Mouse (Mus musculus) forebrain, postnatal 0 days (tissue): Measurements from ENCODE around the gene Stam. TPM values are rescaled to one million over a fixed set of nuclear protein-coding genes. Genes with fewer than 3 reads are reported as not detected.
"Not testable (repeated sequence)": the region's sequence is repeated elsewhere in the genome, so short reads cannot be mapped to it uniquely, and the experiment has no call there.

Source experiments
- ATAC-seq: fragments of 200-750 bp; cut with Nextera tagmentation; 2 replicates; pipeline ENCODE4 v1.8.0; 2017; ENCODE audit warnings: mild to moderate bottlenecking, moderate library complexity
- DNase-seq: peaks from one replicate; pipeline ENCODE4 v3.0.0-alpha.2; 2015
- H3K27ac ChIP-seq: fragments of 300-500 bp; sonication (generic); 2 replicates; pipeline ENCODE4 v1.5.1; 2014; ENCODE audit warnings: low read depth, mild to moderate bottlenecking, antibody characterized with exemption, low read length, moderate library complexity, mixed read lengths
- H3K27me3 ChIP-seq: fragments of 300-500 bp; sonication (generic); 2 replicates; pipeline ENCODE4 v1.6.1; 2014; ENCODE audit warnings: mild to moderate bottlenecking, low read length, mixed read lengths; ENCODE audit not compliant: insufficient read depth
- H3K36me3 ChIP-seq: fragments of 300-500 bp; sonication (generic); 2 replicates; pipeline ENCODE4 v1.6.1; 2014; ENCODE audit warnings: mild to moderate bottlenecking, moderate library complexity; ENCODE audit not compliant: insufficient read depth
- H3K4me1 ChIP-seq: fragments of 300-500 bp; sonication (generic); 2 replicates; pipeline ENCODE4 v1.6.1; 2014; ENCODE audit warnings: antibody characterized with exemption; ENCODE audit not compliant: insufficient read depth
- H3K4me2 ChIP-seq: fragments of 300-500 bp; sonication (generic); 2 replicates; pipeline ENCODE4 v1.6.1; 2014; ENCODE audit warnings: low read depth, mild to moderate bottlenecking, moderate library complexity
- H3K4me3 ChIP-seq: fragments of 300-500 bp; sonication (generic); 2 replicates; pipeline ENCODE4 v1.5.1; 2014; ENCODE audit warnings: low read depth, low read length, mixed read lengths
- H3K9ac ChIP-seq: fragments of 300-500 bp; sonication (generic); 2 replicates; pipeline ENCODE4 v1.6.1; 2014; ENCODE audit warnings: mild to moderate bottlenecking
- H3K9me3 ChIP-seq: fragments of 300-500 bp; sonication (generic); 2 replicates; pipeline ENCODE4 v1.6.1; 2016; ENCODE audit warnings: low read length
- CTCF ChIP-seq: sonication (generic); IDR thresholded peaks from 2 replicates; pipeline ENCODE4 v1.5.1; 2016; ENCODE audit warnings: antibody characterized with exemption, control low read depth, low read depth
- WGBS: fragments of 180-500 bp; shearing (Covaris S2); extraction: QIAGEN DNeasy Blood & Tissue Kit; methylation state at CpG from one replicate; pipeline ENCODE4 v1.1.7; 2014; 5-methylcytosine and 5-hydroxymethylcytosine counted together
- polyA plus RNA-seq: library from polyadenylated mRNA; unstranded; fragments of >200 nt; fragmentation: Nextera tagmentation; extraction: Ambion mirVana; gene quantifications from 2 replicates; pipeline ENCODE4 v1.2.1, GENCODE M21; 2015
- total RNA-seq: library from RNA; depleted of rRNA; stranded (reverse); fragments of >200 nt; gene quantifications from 2 replicates; pipeline ENCODE4 v1.2.3, GENCODE M21; 2014; rRNA removed

Gene Stam
- total and polyA plus RNA-seq, 2 experiments from 2014 or later, result 99.9 to 100 TPM

DNA sequence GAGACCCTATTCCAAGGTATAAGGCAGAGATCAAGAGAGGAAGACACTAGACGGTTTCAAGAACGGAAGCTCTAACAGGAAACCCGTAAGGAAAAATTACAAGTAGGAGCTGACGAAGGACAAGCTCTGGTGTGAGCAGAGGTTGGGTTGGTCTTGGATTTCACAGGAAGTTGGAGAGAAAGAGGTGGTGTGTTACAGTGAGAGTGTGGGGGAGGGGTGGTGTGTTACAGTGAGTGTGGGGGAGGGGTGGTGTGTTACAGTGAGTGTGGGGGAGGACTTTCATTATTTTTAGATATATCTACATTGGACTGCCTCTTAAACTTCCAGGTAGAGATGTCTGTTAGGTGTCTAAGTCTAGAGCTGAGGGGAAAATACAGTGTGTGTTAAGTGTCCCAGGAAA is 116.8 kb downstream of the Stam start:
- H3K27ac ChIP-seq, result no peak overlapping the region
- H3K4me3 ChIP-seq, result no peak overlapping the region
- H3K36me3 ChIP-seq, result no peaks in the 10 kb centered on the region
- no peaks in the 10 kb centered on the region for H3K4me1 ChIP-seq
- ATAC-seq, result no peak
- TF ChIP-seq CTCF, result no peak
- WGBS, result 88% methylated on average over 4 of the region's 4 CpGs
- H3K4me2 ChIP-seq, result no peak overlapping the region
- no peak overlapping the region for H3K9ac ChIP-seq
- H3K27me3 ChIP-seq, result no peaks in the 10 kb centered on the region
- no peak for DNase-seq
- no peaks in the 10 kb centered on the region for H3K9me3 ChIP-seq

DNA sequence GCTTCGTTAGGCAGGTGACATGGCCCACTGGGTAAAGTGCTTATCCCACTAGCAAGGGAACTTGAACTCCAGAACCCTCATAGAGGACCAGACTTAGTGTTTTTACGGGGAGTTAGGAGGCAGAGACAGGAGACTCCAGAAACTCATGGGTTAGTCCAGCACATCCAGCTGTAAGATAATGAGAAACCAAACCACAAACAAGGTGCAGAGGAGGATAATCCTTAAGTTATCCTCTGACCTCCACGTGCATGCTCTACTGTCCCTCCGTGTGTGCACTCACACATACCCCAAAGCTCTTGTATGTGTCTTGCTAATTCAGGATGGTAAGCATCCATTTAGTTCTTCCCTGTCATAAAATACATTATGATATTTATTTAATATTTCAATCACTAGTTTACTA is 117.7 kb downstream of the Stam start:
- DNase-seq (no peak), ATAC-seq (no peak)
- 82% methylated on average over 4 of the region's 4 CpGs for WGBS
- Histone ChIP-seq H3K4me1 (no peaks in the 10 kb centered on the region), H3K9me3 (no peaks in the 10 kb centered on the region), H3K36me3 (no peaks in the 10 kb centered on the region), H3K4me3 (no peak overlapping the region), H3K27me3 (no peaks in the 10 kb centered on the region), H3K9ac (no peak overlapping the region), H3K27ac (no peak overlapping the region), H3K4me2 (no peak overlapping the region)
- no peak for TF ChIP-seq CTCF

DNA sequence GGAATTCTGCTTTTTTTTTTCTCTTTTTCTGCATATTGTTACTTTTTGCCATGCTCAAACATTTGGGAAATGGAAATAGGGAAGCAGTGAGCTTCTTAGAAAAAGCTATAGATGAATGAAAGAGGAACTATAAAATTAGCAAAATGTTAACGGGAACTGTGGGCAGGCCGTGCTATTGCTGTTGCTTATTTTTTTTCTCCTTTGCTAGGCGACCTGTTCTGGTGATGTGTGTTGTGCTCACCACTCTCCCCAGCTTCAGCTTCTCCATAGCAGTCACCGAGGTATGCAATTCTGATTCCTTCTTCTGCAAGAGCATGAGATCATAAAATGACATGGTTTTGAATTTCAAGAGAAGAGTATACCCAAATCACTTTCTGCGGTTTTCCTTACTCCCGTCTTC is 118.1 kb downstream of the Stam start:
- DNase-seq, result no peak
- Histone ChIP-seq H3K27ac (no peak overlapping the region), H3K9me3 (no peaks in the 10 kb centered on the region), H3K4me3 (no peak overlapping the region), H3K36me3 (no peaks in the 10 kb centered on the region), H3K4me1 (no peaks in the 10 kb centered on the region), H3K9ac (no peak overlapping the region), H3K27me3 (no peaks in the 10 kb centered on the region), H3K4me2 (no peak overlapping the region)
- 87% methylated on average over 6 of the region's 6 CpGs for WGBS
- TF ChIP-seq CTCF, result no peak
- no peak for ATAC-seq

DNA sequence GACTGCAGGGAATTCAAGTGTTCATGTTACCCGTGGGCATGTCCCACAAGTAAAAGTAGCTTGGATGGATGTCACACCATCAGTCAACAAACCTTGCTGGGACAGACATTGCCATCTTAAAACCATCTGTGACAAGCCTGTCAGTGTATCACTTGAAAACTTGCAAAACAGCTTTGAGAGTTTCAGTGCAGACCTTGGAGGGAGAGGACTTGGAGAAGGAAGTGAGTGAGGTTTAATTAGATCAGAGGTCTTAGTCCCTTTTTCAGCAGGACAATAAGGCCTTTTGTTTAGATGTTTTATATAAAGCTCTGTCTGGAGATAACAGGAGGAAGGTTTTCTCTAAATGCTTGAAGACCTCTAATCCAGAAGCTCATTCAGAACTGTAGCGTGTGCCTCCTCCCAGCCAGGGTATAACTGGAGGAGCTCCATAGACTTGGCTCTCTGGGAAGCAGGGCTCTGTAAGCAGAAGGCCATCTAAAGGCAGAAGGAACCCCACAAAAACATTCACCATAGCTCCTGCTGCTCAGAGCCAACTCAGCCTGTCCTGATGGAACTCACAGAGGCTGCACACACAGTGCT is 124.5 kb downstream of the Stam start:
- peak; percentile 64; the same call in 1 of the 2 replicates for ATAC-seq
- not testable (repeated sequence) for H3K9ac ChIP-seq, H3K27ac ChIP-seq, H3K36me3 ChIP-seq, DNase-seq, H3K4me1 ChIP-seq, H3K4me3 ChIP-seq, H3K4me2 ChIP-seq, H3K27me3 ChIP-seq, H3K9me3 ChIP-seq
- WGBS, result no CpG with 5 or more reads among the region's 2 CpGs

Other genes with a start within 250 kb of the Stam start
- gene Hacd1, start 18.0 kb upstream of the Stam start, total RNA-seq, result 60.3 and 67.5 TPM in 2 replicates
- gene Hacd1, start 18.0 kb upstream of the Stam start, polyA plus RNA-seq, result 82.2 and 90.4 TPM in 2 replicates
- 0.23 and 0.24 TPM in 2 replicates for gene Tmem236, start 100.4 kb downstream of the Stam start, total RNA-seq
- gene Tmem236, start 100.4 kb downstream of the Stam start, polyA plus RNA-seq, result 0.12 and 0.13 TPM in 2 replicates
- gene Mrc1, start 155.3 kb downstream of the Stam start, total RNA-seq, result 9.9 and 17.1 TPM in 2 replicates
- gene Mrc1, start 155.3 kb downstream of the Stam start, polyA plus RNA-seq, result 3.6 and 4.1 TPM in 2 replicates